Mouse (Mus musculus): ENCODE measurements around the gene Lrrc2. TPM values are rescaled to one million over a fixed set of nuclear protein-coding genes. Genes with fewer than 3 reads are reported as not detected.

The Lrrc2 gene
- polyA plus RNA-seq, 1 experiment from 2014 or later, result 0.15 TPM

DNA sequence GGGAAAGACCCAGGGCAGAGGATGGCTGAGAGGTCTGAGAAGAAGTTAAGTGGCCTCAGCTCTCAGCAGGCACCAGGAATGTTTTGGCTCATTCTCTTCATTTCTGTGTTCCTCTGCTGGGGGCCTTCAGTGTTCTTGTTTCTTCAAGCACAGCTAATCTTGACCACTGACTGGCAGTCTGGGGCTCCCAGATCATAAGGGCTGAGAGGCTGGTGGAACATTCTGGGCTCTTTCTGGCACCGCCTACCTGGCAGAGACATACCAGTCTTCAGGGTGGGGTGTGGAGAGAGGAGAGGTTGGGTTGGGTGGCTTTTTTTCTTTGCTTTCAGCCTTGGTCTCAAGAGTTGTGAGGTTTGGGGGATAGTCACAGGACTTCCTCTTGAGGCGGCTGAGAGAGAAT is 47.7 kb downstream of the Lrrc2 start:
- 93% methylated on average over 2 of the region's 2 CpGs for WGBS
- no peaks in the 10 kb centered on the region for H3K27me3 ChIP-seq (replicated peaks; ENCODE audit: low read depth, poor library complexity, severe bottlenecking)
- 0 out of 2 replicates have a peak, but pooled peaks cover 4% of the 10 kb centered on the region for H3K4me1 ChIP-seq
- H3K27ac ChIP-seq (replicated peaks), result no peak overlapping the region
- H3K36me3 ChIP-seq (replicated peaks), result no peaks in the 10 kb centered on the region
- no peaks in the 10 kb centered on the region for H3K9me3 ChIP-seq
- DNase-seq (ENCODE audit: low spot score), result no peak
- H3K4me3 ChIP-seq, result no peak overlapping the region

DNA sequence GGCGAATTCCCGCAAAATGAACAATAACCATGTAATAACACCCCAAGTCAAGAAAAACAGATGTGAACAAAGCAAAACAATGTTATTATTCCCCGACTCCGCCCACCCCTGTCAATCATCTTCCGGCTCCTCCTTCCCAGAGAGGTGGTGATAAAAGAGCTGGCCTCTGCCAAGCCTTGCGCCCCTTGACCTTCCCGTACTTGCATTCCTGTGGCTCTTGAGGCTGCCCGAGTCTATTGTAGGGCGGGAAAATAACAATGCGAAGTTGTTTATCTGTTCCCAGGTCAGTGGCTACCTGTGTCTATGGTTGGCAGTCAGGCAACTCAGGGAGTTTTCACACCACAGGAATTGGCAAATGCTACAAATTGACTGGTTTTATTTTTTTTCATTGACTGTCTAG is 48.5 kb downstream of the Lrrc2 start:
- Histone ChIP-seq H3K36me3 (replicated peaks) (no peaks in the 10 kb centered on the region), H3K27ac (replicated peaks) (no peak overlapping the region), H3K9me3 (no peaks in the 10 kb centered on the region), H3K4me3 (no peak overlapping the region), H3K27me3 (replicated peaks; ENCODE audit: low read depth, poor library complexity, severe bottlenecking) (no peaks in the 10 kb centered on the region), H3K4me1 (0 out of 2 replicates have a peak, but pooled peaks cover 4% of the 10 kb centered on the region)
- DNase-seq (ENCODE audit: low spot score), result no peak
- 77% methylated on average over 10 of the region's 10 CpGs for WGBS

DNA sequence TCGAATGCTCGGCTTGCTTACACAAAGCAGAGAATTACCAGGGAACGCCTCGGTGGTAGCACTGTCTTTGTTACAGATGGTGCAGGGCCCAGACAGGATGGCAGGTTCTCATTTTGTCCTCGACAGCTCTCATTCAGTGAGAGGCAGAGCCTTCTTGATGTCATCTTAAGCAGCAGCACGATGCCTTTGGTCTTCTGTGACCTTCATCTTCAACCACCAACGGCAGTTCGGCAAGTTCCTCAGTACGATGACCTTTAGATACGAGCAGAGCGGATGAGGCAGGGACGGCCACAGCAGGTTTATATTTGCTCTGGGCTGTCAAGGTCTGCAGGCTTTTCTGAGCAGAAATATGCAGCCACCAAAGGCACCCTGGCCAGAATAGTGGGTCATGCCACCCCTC is 50.3 kb downstream of the Lrrc2 start:
- 0 out of 2 replicates have a peak, but pooled peaks cover 4% of the 10 kb centered on the region for H3K4me1 ChIP-seq
- H3K9me3 ChIP-seq, result no peaks in the 10 kb centered on the region
- no peaks in the 10 kb centered on the region for H3K36me3 ChIP-seq (replicated peaks)
- no peak overlapping the region for H3K4me3 ChIP-seq
- no peak for DNase-seq (ENCODE audit: low spot score)
- H3K27me3 ChIP-seq (replicated peaks; ENCODE audit: low read depth, poor library complexity, severe bottlenecking), result no peaks in the 10 kb centered on the region
- no peak overlapping the region for H3K27ac ChIP-seq (replicated peaks)
- 79% methylated on average over 12 of the region's 12 CpGs for WGBS

DNA sequence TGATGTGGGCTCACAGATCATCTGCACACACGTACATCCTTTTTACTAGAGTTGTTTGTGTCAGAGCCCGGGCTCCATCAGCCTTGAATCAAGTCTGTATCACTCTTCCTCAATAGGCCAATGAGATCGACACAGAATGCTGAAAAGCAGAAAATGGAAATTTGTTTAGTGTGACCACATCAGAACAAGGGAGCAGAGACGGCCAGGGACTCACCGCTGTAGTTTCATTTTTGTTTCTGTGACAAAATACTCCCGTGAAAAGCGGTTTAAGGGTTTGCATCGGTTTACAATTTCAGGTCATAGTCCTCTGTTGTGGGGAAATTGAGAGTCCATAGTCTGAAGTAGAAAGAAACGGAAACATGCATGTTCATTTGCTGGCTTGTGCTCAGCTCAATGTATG is 51.9 kb downstream of the Lrrc2 start:
- no peak overlapping the region for H3K27ac ChIP-seq (replicated peaks)
- H3K4me1 ChIP-seq, result 0 out of 2 replicates have a peak, but pooled peaks cover 4% of the 10 kb centered on the region
- no peaks in the 10 kb centered on the region for H3K9me3 ChIP-seq
- no peaks in the 10 kb centered on the region for H3K27me3 ChIP-seq (replicated peaks; ENCODE audit: low read depth, poor library complexity, severe bottlenecking)
- no peaks in the 10 kb centered on the region for H3K36me3 ChIP-seq (replicated peaks)
- no peak for DNase-seq (ENCODE audit: low spot score)
- 92% methylated on average over 9 of the region's 9 CpGs for WGBS
- no peak overlapping the region for H3K4me3 ChIP-seq

DNA sequence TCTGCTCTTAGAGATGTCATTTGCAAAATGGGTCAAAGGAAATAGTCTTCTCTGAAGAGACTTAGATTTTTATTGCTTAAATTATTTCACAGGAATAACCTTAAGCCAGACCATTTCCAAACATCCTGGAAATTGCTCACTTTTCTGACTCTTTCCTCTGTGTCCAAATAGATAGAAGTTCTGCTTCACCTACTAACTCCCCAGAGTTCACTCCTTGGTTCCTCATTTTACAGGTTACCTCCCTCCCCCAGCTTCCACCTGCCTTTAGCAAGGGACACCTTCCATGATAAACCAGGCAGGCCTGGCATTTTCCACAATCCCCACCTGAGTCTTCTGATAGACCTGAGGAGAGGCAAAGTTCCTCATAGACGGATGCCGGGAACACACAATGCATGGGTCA is 55.2 kb downstream of the Lrrc2 start:
- Histone ChIP-seq H3K27me3 (replicated peaks; ENCODE audit: low read depth, poor library complexity, severe bottlenecking) (no peaks in the 10 kb centered on the region), H3K36me3 (replicated peaks) (no peaks in the 10 kb centered on the region), H3K4me3 (no peak overlapping the region), H3K4me1 (peaks cover 4% of the 10 kb centered on the region; the same call in 1 of the 2 replicates), H3K9me3 (no peaks in the 10 kb centered on the region), H3K27ac (replicated peaks) (no peak overlapping the region)
- 95% methylated on average over 2 of the region's 2 CpGs for WGBS
- DNase-seq (ENCODE audit: low spot score), result no peak

DNA sequence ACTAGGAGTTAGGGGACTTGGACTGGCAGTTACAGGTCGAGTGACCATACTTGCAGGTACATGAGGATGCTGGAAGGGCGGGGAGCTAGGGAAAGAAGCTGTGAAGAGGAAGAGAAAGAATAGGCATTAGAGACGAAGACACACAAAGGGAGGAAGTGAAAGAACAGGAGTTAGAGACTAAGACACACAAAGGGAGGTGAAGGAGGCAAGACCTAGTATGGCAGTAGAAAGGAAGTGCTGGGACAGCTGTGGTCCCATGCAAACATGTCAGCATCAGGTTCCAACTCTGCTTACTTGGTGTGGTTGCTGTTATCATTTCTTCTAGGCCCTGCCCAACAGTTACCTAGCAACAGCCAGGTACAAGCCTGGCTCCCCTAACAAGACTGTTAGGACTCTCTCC is 58.4 kb downstream of the Lrrc2 start:
- 72% methylated on average over 3 of the region's 3 CpGs for WGBS
- DNase-seq (ENCODE audit: low spot score), result no peak
- peaks cover 4% of the 10 kb centered on the region; the same call in 1 of the 2 replicates for H3K4me1 ChIP-seq
- no peaks in the 10 kb centered on the region for H3K36me3 ChIP-seq (replicated peaks)
- H3K27ac ChIP-seq (replicated peaks), result no peak overlapping the region
- H3K9me3 ChIP-seq, result no peaks in the 10 kb centered on the region
- H3K27me3 ChIP-seq (replicated peaks; ENCODE audit: low read depth, poor library complexity, severe bottlenecking), result no peaks in the 10 kb centered on the region
- H3K4me3 ChIP-seq, result no peak overlapping the region

DNA sequence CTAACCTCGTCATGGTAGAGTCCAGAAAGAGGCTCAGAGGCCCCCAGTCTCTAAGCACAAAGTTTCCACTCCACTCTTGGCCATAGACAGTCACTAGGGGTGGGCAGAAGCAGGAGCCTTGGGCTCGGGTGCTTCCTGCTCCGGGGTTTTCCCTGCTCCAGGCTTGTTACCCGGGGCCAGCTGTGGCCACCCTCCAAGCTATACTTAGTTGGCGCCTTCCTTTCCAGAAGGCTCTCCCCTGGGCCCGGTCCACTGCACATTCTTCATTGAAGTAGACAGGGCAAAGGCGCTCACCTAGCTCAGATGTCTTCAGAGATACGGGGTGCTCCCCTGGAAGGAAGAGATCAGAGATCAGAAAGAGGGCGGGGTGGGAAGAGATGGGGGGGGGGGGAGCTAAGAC is 60.2 kb downstream of the Lrrc2 start:
- no peaks in the 10 kb centered on the region for H3K9me3 ChIP-seq
- no peak overlapping the region for H3K4me3 ChIP-seq
- no peaks in the 10 kb centered on the region for H3K27me3 ChIP-seq (replicated peaks; ENCODE audit: low read depth, poor library complexity, severe bottlenecking)
- DNase-seq (ENCODE audit: low spot score), result no peak
- peaks cover 4% of the 10 kb centered on the region; the same call in 1 of the 2 replicates for H3K4me1 ChIP-seq
- no peaks in the 10 kb centered on the region for H3K36me3 ChIP-seq (replicated peaks)
- WGBS, result 85% methylated on average over 9 of the region's 9 CpGs
- no peak overlapping the region for H3K27ac ChIP-seq (replicated peaks)

DNA sequence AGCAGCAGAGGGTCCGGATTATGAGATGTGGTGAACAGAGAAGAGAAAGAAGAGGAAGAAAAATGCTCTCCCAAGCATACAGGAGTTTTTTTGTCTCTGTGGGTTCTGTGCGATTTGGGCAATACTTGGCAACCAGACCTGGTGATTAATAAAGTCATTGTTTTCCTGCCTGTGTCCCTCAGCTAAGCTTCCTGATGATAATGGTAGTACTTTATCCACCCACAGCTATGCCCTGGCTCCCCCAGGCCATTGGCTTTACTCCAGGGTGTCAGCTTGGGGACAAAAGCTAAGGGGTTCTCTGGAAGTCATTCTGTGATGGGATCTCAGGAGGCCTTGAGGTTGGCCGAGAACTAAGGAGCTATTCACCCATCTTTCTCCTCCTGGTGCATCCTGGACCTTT is 60.7 kb downstream of the Lrrc2 start:
- 85% methylated on average over 3 of the region's 3 CpGs for WGBS
- Histone ChIP-seq H3K36me3 (replicated peaks) (no peaks in the 10 kb centered on the region), H3K9me3 (no peaks in the 10 kb centered on the region), H3K4me1 (peaks cover 4% of the 10 kb centered on the region; the same call in 1 of the 2 replicates), H3K4me3 (no peak overlapping the region), H3K27me3 (replicated peaks; ENCODE audit: low read depth, poor library complexity, severe bottlenecking) (no peaks in the 10 kb centered on the region), H3K27ac (replicated peaks) (no peak overlapping the region)
- DNase-seq (ENCODE audit: low spot score), result no peak

DNA sequence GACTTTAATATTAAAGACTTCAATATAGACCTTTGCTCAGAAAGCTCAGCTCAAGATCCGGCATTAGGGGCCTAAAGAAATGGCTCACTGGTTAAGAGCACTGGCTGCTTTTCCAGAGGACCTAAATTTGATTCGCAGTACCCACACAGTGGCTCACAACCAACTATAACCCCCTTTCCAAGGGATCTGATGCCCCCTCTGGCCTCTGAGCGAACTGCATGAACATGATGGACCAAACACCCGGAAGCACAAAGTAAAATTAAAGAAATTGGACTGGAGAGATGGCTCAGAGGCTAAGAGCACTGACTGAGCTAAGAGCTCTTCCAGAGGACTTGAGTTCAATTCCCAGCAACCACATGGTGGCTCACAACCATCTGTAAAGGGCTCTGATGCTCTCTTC is 64.3 kb downstream of the Lrrc2 start:
- 89% methylated on average over 4 of the region's 4 CpGs for WGBS
- H3K36me3 ChIP-seq (replicated peaks), result no peaks in the 10 kb centered on the region
- peaks cover 11% of the 10 kb centered on the region for H3K4me1 ChIP-seq
- no peaks in the 10 kb centered on the region for H3K9me3 ChIP-seq
- DNase-seq (ENCODE audit: low spot score), result peak; percentile 17
- H3K4me3 ChIP-seq, result no peak overlapping the region
- H3K27ac ChIP-seq (replicated peaks), result no peak overlapping the region
- H3K27me3 ChIP-seq (replicated peaks; ENCODE audit: low read depth, poor library complexity, severe bottlenecking), result no peaks in the 10 kb centered on the region

DNA sequence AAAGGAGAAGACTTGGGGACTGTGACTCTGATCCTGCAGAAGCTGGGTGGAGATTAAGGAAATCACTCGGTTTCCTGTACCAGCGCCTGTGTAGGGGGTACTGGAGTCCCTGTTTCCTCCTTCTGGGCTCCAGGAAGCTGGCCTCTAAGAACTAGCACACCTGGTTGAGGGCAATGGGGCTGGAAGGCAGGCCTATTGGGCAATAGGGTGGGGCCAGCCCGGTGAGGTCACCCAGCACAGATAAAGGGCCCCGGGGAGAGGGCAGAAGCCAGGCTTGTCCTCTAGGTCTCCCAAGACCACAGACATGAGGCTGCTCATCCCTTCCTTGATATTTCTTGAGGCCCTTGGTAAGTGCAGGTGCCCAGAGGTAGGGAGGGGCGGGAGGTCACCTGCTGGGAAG is 67.7 kb downstream of the Lrrc2 start, which contains the start of gene Ltf:
Gene Ltf (plus strand): TSS at position 250 of the 400 bp plus-strand sequence.
- Histone ChIP-seq H3K27me3 (replicated peaks; ENCODE audit: low read depth, poor library complexity, severe bottlenecking) (no peaks in the 10 kb centered on the region), H3K36me3 (replicated peaks) (no peaks in the 10 kb centered on the region), H3K4me3 (no peak within 1 kb of the TSS), H3K4me1 (peaks cover 11% of the 10 kb centered on the region), H3K9me3 (no peaks in the 10 kb centered on the region), H3K27ac (replicated peaks) (0 out of 2 replicates have a peak within 1 kb of the TSS, but pooled peaks have one; percentile 1)
- DNase-seq (ENCODE audit: low spot score), result no peak
- 80% methylated on average over 5 of the region's 5 CpGs for WGBS

DNA sequence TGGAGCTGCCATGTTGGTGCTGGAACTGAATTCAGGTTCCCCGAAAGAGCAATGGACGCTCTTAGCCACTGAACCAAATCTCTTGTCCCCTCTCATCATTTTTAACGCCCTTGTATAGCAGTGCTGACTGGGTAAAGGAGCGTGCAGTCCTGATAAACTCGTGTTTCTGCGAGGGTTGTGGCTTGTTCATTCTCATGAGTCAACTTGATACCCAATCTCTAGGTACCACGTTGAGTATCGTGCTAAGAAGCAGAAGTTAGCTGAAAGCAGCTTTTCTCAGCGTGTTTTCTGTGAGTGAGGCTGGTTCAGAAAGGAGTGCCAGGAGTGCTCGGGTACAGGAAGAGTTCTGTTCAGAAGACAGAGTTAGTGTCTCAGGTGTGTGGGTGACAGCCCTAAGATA is 75.4 kb downstream of the Lrrc2 start:
- Histone ChIP-seq H3K27me3 (replicated peaks; ENCODE audit: low read depth, poor library complexity, severe bottlenecking) (no peaks in the 10 kb centered on the region), H3K4me3 (no peak overlapping the region), H3K36me3 (replicated peaks) (no peaks in the 10 kb centered on the region), H3K27ac (replicated peaks) (no peak overlapping the region), H3K9me3 (no peaks in the 10 kb centered on the region), H3K4me1 (no peaks in the 10 kb centered on the region)
- DNase-seq (ENCODE audit: low spot score), result no peak
- WGBS, result 85% methylated on average over 10 of the region's 10 CpGs
